Comparison of ENCODE assay signal across 12 mouse cellular contexts in genomic region chr11:81865661-81866382, GRCm38 (mm10). TPM values are rescaled to one million over a fixed set of nuclear protein-coding genes. Genes with fewer than 3 reads are reported as not detected.
DNase-seq lines count a peak whose midpoint lies in the region; ATAC-seq and TF ChIP-seq lines count a peak whose summit lies in the region.
"Had no signal": no experiment of that assay in that cellular context is flagged by ENCODE, and none has a peak within 500 bp of the region (broad histone marks: within the 10 kb centered on the region; RNA-seq: fewer than 3 reads in every experiment).

No protein-coding gene starts in this region.

- ATAC-seq in midbrain, postnatal 0 days (ENCODE audit: low FRiP score), result no peak
- ATAC-seq in midbrain, embryonic 15.5 days (replicated peaks), result no peak

- no peaks in the 10 kb centered on the region for H3K27me3 ChIP-seq in midbrain, postnatal 0 days (ENCODE audit: insufficient read depth, low read length)
- no peaks in the 10 kb centered on the region for H3K27me3 ChIP-seq in midbrain, embryonic 15.5 days (replicated peaks)
- H3K27me3 ChIP-seq: liver, embryonic 13.5 days had no signal

- H3K27ac ChIP-seq in midbrain, postnatal 0 days (ENCODE audit: low read depth, low read length), result no peak overlapping the region
- no peak overlapping the region for H3K27ac ChIP-seq in midbrain, embryonic 15.5 days
- H3K27ac ChIP-seq: heart, adult 2 months; liver, embryonic 13.5 days had no signal

- H3K36me3 ChIP-seq in midbrain, postnatal 0 days (ENCODE audit: insufficient read depth, low read length), result no peaks in the 10 kb centered on the region
- no peaks in the 10 kb centered on the region for H3K36me3 ChIP-seq in midbrain, embryonic 15.5 days (replicated peaks)
- H3K36me3 ChIP-seq: liver, embryonic 13.5 days had no signal

- no peaks in the 10 kb centered on the region for H3K9me3 ChIP-seq in midbrain, postnatal 0 days (ENCODE audit: low read length)
- no peaks in the 10 kb centered on the region for H3K9me3 ChIP-seq in midbrain, embryonic 15.5 days
- H3K9me3 ChIP-seq: liver, embryonic 13.5 days had no signal

- WGBS in midbrain, postnatal 0 days, result 39% methylated on average over 10 of the region's 10 CpGs
- WGBS in midbrain, embryonic 15.5 days, result 46% methylated on average over 10 of the region's 10 CpGs

- TF ChIP-seq CTCF in midbrain, postnatal 0 days (IDR thresholded peaks at IDR 0.05), result no peak

- H3K4me2 ChIP-seq in midbrain, postnatal 0 days (ENCODE audit: low read depth, low read length, poor library complexity, severe bottlenecking), result no peak overlapping the region
- H3K4me2 ChIP-seq in midbrain, embryonic 15.5 days, result no peak overlapping the region
- H3K4me2 ChIP-seq: liver, embryonic 13.5 days had no signal

- no peak overlapping the region for H3K9ac ChIP-seq in midbrain, postnatal 0 days (replicated peaks; ENCODE audit: low read length, poor library complexity, severe bottlenecking)
- H3K9ac ChIP-seq in midbrain, embryonic 15.5 days, result no peak overlapping the region
- H3K9ac ChIP-seq: liver, embryonic 13.5 days had no signal

- intact Hi-C loops in left cerebral cortex, postnatal 14 days (cut with DNase I), result loop anchor here (10.0 kb wide), 1 partner anchor 99 kb away; the partner anchor contains the start of gene Asic2

- no peak overlapping the region for H3K4me3 ChIP-seq in midbrain, postnatal 0 days (ENCODE audit: low read depth, low read length)
- no peak overlapping the region for H3K4me3 ChIP-seq in midbrain, embryonic 15.5 days
- H3K4me3 ChIP-seq: heart, adult 2 months; liver, embryonic 13.5 days had no signal

- peak; percentile 56 for DNase-seq in heart, adult 11 months
- no peak for DNase-seq in heart, adult 8-10 months (ENCODE audit: low spot score)
- peak; percentile 12 for DNase-seq in midbrain, postnatal 0 days (ENCODE audit: low spot score)
- peak; percentile 21 to 41 for DNase-seq in left cerebral cortex, postnatal 14 days (ENCODE audit: low spot score in 2 of 2)
- no peak for DNase-seq in urinary bladder, postnatal 25 days (ENCODE audit: low spot score)
- no peak for DNase-seq in neural tube, embryonic 10.5 days (ENCODE audit: extremely low spot score, low spot score)
- DNase-seq: heart, adult 2 months; kidney, adult 11 months; kidney, postnatal 4 days; liver, embryonic 13.5 days had no signal

- peaks cover 9% of the 10 kb centered on the region for H3K4me1 ChIP-seq in midbrain, postnatal 0 days (ENCODE audit: insufficient read depth, low read length)
- H3K4me1 ChIP-seq in midbrain, embryonic 15.5 days, result peaks cover 21% of the 10 kb centered on the region
- H3K4me1 ChIP-seq: liver, embryonic 13.5 days had no signal

RNA-seq across cellular contexts. Expression of gene 5530401A14Rik, which starts 5.3 kb away (rescaled TPM):
- under 1 TPM in 2 of 4 experiments, not detected in 2; 0.17 to 0.19 TPM for total RNA-seq in heart, adult 8-10 months (2022)
- not detected in 2 replicates for total RNA-seq in midbrain, postnatal 0 days (2014; rRNA removed)
- 0.38 and 0.67 TPM in 2 replicates for polyA plus RNA-seq in midbrain, postnatal 0 days (2015; fragmentation: Nextera tagmentation; extraction: Ambion mirVana)
- 0.76 and 0.77 TPM in 2 replicates for polyA plus RNA-seq in midbrain, embryonic 15.5 days (2015; fragmentation: Nextera tagmentation; extraction: Ambion mirVana)
- total RNA-seq in left cerebral cortex, postnatal 14 days (2021), result under 1 TPM in 1 of 2 experiments, not detected in 1; 0.29 TPM
- polyA plus RNA-seq: adrenal gland, adult 2 months; heart, adult 2 months; liver, embryonic 13.5 days had no signal

Comparison
In these comparisons a context has a peak if more than half of its experiments do, and no peak if none do; other contexts are left out.
1. DNase-seq: peak in heart, adult 11 months (single experiment), midbrain, postnatal 0 days (single experiment) and left cerebral cortex, postnatal 14 days (2 of 2); none in heart, adult 8-10 months (single experiment), urinary bladder, postnatal 25 days (single experiment) and neural tube, embryonic 10.5 days (single experiment).